Mouse (Mus musculus): ENCODE results near the gene Ifitm10. TPM values are rescaled to one million over a fixed set of nuclear protein-coding genes. Genes with fewer than 3 reads are reported as not detected.
A peak's percentile ranks its signal among the peaks of the same experiment; 100 is the strongest.
"Not testable (repeated sequence)": the region's sequence is repeated elsewhere in the genome, so short reads cannot be mapped to it uniquely, and the experiment has no call there.

Gene Ifitm10
- total RNA-seq, 2 experiments from 2014 or later, result 3.3 to 4.8 TPM

DNA sequence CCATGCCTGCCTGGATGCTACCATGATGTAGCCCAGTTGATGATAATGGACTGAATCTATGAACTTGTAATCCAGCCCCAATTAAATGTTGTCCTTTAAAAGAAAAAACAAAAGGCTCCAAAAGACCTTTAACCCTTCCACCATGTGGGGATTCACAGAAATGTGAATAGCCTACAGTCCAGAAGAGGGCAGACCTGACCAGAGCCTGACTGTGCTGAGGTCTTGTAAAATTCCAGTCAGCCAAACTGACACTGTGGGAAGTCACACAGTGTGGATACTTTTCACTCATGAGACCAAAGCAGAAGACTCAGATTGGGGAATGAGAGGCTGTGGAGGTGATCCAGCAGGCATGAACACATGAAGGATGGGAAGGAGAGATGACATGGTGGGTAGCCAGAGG is 12.8 kb downstream of the Ifitm10 start:
- no peak for DNase-seq

DNA sequence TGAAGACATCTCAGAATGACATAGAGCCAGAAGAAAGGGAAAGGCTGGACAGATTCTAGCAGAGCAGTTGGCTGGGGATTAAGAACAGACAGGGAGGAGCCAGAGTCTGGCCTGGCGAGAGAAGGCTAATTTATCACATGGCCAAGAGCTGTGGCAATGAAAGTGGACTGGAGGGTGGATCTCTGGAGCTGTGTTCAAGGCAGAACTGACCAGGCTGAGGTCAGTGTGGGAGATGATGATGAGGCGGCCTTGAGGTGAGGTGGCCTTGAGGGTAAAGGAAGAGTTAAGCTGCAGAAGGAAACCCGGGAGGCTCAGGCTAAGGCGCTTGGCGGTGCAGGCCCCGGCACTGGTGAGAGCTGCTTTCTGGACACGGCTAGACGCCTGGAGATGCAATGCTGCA is 14.4 kb downstream of the Ifitm10 start:
- DNase-seq, result no peak

DNA sequence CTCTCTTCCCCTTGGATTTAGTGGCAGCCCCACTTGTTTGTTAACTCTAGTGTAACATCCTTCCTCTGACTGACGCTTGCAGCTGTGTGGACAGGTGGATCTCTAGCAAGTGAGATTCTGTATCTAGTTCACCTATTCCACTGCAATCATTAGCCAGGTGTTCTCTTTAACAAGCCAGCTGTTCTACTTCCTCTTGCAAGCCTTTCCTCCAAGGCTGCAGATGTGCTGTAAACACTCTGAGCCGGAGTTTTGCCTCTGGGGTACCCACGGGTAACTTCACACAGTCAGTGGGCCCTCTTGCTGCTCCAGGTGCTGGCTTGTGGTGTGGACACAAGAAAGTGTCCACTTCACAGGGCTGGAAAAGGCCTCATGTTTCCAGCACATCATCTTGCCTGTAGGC is 16.0 kb downstream of the Ifitm10 start:
- DNase-seq, result no peak

DNA sequence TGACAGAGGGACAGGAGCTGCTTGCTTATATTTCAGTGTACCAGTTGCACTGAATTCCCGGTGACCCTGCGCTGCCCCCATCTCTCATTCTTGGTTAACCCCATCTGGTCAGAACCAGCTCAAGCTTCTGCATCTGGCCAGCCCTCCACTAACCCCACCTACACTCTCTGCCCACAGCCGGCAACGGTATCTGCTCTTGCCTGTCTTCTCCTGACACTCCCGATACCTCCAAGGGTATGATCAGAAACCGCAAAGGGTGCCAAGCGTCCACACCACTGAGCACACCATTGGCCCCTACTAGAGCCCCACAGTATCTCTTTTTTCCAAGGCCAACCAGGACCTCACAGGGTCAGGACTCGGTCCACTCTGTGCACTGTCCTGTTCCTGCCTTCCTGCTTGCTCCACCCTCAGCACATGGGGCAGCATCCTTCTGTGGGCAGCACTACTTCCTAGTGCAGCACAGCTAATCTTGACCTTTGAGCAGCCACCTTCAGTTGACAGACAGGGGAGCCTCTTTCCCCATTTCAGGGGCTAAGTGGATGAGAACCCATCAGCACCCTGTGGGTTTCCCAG is 18.8 kb downstream of the Ifitm10 start:
- DNase-seq, result no peak

DNA sequence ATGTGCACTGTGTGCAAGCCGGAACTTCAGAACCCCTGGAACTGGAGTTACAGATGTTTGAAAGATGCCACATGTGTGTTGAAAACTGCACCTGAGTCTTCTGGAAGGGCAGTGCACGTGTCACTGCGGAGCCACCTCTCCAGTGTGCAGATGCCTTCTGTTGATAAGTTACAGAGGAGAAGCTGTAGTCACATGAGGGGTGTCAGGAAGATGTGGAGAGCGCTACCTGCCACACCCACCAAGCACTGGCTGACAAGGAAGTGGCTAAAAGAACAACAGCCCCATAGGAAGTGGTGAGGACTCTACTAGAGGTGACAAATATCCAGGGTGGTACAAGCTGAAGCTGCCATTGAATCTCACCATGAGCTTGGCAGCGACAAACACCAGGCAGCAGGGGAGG is 19.7 kb downstream of the Ifitm10 start:
- DNase-seq, result no peak

DNA sequence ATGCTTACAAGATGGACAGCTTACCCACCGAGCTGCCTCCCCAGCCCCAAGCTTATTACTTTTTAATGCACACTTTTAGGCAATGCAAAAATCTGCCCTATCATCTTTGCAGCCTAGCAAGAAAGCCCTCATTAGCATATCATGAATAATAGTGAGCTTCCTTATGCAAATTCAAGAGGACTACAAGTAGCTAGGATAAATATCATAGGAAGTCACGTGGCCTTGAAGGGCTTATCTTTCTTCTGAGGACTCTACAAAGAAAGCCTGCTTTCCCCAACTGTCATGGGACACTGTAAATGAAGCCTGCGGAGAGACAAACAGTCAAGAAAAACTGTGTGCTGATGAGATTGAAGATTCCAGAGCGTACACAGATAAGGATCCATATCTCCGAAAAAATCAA is 22.0 kb downstream of the Ifitm10 start:
- no peak for DNase-seq

DNA sequence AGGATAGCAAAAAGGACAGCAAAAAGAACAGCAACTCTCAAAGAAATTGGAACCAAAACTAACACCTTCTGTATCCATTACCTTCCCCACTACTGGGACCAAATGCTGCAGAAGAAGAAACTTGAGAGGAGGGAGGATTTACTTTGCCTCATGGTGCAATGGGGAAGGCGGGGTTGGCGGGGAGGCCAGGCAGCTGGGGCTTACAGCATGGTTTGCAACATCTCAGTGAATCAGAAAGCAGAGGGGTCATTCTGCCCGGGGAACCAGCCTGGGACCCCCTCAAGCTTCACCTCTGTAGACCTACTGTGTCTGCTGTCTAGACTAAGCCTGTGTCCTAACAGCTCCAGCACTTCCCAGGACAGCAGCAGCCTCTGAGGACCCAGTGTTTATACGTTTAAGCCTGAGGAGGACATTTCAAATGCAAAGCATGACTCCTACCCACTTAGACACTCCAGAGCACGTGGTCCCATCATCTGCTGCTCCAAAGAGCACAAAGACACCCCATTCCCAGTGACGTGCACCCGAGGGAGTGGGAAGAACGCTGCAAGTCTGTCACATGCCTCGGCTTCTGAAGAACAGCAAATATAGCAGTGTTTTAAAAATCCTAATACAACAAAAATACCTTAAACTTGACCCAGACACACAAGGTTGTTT is 24.1 kb downstream of the Ifitm10 start:
- peak; percentile 46 for DNase-seq

DNA sequence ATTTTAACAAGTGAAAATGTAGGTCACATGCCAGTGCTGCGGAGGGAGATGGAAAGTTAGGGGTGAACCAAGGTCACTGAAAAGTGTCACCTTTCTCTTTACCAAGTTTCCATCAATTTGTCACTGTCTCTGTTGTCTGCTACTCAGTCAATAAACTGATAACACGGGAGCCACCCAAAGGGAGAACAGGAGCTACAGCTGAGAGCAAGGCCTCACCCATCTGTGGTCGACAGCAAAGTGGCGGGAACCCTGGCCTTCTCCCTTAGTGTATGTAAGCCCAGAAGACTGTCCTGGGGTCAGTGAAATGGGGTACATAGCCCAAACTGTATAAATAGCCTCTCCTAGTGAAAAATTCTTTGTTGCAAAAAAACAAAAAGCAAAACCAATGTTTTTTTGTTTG is 26.0 kb downstream of the Ifitm10 start:
- no peak for DNase-seq

DNA sequence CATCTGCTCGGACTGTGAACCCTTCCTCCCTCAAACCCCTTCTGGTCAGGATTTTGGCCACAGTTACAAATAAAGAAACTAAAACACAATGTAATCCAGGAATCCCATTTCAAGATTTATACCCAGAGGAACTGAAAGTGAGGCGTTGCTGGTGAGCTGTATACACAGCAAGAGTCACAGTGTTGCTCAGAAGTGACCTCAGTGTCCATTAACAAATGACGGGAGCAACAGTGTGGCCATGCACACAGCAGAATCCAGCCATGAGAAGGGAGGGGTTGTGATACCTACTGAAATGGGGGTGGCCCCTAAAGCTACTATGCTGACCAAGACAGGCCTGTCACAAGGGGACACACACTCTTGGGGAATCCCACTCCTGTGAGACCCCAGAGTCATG is 31.3 kb downstream of the Ifitm10 start:
- DNase-seq, result no peak

DNA sequence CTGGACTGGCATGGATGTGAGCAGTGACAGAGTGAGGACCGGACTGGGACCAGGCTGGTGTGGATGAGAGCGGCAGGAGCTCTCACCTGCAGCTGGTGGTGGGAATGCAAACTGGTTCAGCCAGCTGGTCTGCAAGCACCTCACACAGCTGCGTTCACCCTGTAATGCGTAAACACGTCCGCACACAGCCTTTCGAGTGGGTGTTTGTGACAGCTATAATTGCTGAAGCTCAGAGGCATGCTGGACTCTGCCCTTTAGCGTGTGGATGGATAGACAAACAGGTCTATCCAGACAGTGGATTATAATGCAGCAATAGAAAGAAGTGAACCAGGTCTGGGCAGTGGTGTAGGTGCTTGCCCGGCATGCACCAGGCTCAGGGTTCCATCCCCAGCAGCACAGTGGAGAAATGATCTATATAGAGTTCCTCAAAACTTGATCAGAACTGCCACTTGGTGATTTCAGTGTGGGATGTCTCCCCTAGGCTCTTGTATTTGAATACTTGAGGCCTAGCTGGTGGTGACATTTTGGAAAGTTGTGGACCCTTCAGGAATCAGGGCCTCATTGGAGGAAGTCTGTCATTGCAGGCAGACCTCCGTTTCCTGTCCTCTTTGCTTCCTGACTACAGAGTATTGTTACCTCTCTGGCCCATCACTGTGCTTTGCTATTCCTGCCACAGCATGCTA is 31.8 kb downstream of the Ifitm10 start:
- DNase-seq, result no peak

DNA sequence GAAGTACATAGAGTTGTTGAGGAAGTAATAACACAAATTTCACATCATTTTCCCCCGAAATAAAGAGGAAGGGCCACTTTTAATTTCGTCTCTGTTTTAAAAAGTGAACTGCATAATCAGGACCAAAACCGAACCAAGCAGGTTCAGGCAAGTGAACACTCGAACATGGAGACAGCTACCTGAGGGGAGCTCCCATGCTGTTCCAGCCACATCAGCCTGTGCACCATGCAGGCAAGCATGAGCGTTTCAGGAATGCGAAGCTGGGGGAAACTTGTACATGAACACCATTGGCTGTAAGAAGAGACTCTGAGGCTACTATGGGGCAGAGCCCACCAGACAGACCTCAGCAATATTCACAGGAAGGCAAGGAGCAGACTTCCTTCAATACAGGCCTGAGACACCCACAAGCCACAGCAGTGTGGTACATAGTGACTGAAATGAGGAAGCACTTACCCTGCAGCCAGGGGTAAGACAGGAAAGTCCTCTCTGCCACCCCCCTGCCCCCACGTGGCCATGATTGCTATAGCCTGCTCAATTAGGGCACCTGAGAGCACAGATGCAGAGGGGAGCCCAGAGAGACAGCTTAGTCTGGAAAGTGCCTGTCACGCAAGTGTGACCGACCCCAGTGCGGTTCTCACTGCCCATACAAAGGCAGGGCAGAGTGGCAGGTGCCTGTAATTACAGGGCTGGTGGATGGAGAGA is 33.1 kb downstream of the Ifitm10 start:
- DNase-seq, result no peak

DNA sequence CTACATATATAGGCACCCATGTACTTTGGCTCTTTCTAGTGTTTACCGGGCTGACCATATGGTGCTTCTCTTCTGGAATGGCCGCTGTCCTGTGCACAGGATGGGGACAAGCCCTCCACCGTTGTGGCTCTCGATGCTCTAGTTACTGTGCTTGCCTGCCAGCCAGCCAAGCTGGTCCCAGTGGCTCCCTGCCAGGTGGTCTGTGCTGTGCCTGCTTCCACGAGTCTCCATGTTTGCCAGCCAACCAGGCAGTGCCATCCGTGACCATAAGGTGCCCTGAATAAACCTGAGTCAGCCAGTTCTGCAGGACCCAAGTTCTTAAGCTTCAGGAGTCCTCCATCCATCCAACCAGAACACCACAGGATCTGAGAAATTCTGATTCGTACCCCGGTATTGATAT is 38.4 kb downstream of the Ifitm10 start:
- DNase-seq, result peak; percentile 35

DNA sequence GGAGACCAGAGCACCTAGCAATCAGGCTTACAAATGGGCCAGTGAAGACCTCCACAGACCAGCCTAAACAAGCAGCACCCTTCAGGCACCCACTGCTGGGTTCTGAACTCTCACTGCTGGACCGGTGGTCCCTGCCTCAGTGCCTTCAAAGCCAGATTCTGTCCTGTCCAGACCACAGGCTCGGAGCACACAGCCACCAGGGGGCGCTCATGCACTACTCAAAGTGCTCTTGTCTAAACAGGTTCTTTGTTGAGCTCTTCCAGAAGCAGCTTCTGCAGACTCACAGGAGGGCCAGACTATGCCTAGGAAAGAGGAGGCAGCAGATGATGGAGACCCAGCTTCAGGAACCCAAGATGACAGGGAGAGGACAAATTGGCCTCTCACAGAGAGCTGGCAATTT is 39.3 kb downstream of the Ifitm10 start:
- DNase-seq, result peak; percentile 96

DNA sequence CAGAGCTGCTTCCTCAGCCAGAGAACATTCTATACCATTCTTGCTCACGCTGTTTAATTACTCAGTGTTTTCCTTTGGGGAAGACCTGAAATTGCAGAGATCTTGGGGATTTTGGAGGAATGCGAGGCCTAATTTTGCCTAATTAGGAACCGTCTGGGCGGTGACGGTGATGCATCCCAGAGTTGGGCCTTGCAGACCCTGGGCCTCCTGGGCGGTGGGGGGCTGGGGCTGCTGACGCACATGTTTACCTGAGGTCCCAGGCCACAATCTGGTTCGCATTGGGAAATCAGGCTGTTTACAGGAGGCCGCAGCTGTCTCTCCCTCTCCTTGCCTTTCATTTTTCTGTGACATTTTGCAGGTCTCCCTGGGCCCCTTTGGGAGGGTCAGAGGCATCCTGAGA is 40.8 kb downstream of the Ifitm10 start:
- not testable (repeated sequence) for DNase-seq

DNA sequence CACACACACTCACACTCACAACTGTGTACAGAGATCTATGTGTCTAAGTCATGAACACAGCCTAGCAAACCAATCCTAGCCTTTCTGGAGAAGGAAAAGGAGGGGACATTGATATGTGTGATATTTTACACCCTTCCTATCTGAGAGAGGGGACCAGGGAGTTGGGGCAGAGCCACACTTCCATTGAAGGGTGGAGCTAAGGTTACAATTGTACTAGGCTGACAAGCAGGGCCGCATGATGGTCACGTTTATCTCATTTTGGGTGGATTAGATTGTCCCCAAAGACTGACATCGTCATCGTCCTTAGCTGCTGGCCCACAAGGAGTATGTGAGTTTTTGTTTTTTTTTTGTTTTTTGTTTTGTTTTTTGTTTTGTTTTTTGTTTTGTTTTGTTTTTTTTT is 42.3 kb downstream of the Ifitm10 start:
- DNase-seq, result no peak

DNA sequence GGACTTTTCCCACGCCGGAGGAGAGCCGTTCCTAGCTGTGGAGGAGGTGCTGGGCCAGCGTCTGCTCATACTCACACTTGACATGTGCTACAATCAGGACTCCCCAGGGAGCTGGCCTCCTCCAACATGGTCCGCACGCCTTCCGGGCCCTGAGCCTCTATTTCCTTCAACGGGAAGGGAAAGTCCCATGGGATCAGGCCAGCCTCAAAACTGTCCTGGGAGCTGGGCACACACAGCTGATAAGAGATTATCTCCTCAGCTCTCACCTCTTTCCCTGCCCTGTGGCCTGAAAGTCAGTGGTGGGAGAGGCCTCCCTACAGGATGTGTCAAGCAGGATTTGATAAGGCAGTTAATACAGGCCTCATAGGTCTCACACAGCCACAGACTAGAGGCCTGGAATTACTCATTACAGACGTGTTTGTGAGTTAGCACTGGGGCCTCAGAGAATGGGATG is 43.3 kb downstream of the Ifitm10 start:
- peak; percentile 35 for DNase-seq

DNA sequence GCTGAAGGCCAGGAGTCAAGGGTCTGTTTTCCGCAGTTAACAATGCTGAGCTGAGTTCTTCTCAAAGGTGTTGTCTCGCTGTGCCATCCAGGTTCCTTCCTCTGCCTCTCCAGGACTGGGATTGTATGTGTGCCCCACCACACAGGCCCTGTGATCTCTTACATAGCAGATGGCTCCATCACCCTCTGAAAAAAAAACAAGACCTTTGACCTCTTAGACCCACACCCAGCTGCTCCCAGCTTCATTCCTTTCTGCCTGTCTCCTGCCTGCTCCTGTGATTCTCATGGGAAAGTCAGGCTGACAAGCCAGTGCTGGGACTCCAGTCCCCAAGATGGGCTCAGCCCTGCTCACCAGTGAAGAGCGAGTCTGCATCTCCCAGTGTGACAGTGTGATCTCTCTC is 45.0 kb downstream of the Ifitm10 start:
- DNase-seq, result no peak

DNA sequence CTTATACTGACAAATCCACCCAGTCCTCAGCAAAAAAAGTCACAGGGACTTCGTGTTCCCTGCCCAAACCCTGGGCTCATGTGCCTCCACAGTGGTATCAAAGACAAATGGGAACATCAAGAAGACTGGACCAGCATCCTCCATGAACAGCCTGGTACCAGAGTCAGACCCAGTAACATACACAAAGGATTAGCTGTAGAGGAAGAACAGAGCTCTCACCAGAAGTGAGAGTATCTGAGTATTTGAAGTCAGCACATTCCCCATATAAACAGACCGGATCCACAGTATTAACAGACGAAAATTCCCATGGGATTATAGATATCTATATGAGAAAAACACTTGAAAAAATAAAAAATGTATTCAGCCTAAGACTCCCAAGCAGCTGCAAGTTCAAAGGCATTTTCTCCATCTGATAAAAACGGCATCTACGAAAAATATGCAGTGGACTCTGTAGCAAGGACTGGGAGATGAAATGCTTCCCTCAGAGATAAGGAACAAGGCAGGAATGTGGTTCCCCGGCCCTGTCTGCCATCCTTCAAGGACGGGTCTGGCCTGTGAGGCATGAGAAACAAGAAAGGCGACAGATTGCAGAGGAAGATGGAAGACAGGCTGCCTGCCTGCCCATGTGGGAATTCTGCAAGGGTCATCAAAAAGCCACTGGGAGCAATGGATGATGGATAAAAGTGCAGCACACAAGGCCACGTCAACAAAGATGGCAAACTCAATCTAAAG is 46.7 kb downstream of the Ifitm10 start:
- no peak for DNase-seq

DNA sequence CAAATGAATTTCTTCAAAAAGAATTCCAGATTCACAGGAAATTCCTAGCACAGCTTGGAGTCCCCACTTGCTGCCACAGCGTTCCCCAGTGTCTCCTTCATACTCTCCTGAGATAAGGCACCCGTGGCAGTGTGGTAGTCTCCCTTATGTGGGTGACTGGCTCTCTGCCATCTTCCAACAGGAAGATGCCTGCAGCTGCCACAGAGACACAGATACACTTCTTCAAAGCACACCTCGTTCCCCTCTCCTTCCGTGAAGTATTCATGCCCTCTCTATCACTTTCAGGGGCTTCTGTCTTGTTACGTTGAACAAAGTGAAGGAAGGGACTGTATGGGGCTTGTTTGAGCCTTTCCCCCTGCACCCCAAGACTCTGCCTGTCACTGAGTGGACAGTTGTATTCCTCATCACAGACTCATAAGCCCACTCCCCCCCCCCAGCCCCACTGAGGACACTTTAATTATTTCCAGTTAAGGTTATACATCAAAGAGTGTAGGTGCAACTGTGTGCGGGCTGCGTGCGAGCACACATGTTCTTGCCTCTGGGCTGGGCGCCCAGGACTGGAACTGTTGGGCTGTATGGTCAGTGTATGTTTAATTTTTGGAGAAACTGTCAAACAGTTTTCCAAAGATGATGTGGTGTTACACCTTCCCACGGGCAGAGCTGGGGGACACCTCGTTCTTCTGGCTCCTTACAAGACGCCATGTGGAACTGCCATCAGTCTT is 50.0 kb downstream of the Ifitm10 start:
- DNase-seq, result no peak

DNA sequence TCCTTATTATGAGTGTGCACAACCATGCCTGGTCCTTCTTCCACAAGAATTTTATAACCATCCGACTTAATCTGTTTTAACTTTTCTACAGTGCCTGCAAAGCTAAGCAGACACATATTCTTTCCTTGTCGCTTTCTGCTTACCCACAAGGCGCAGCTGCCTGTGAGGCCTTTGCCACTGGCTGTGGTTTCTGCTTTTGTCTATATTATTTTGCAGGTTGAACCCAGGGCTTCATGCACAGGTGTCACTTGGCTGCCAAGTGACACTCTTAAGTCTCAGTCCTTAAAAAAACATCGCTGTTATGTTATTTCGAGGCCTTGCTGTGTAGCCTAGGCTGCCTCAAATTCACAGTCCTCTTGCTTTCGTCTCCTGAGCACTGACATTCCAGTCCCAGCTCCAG is 50.9 kb downstream of the Ifitm10 start:
- DNase-seq, result no peak

DNA sequence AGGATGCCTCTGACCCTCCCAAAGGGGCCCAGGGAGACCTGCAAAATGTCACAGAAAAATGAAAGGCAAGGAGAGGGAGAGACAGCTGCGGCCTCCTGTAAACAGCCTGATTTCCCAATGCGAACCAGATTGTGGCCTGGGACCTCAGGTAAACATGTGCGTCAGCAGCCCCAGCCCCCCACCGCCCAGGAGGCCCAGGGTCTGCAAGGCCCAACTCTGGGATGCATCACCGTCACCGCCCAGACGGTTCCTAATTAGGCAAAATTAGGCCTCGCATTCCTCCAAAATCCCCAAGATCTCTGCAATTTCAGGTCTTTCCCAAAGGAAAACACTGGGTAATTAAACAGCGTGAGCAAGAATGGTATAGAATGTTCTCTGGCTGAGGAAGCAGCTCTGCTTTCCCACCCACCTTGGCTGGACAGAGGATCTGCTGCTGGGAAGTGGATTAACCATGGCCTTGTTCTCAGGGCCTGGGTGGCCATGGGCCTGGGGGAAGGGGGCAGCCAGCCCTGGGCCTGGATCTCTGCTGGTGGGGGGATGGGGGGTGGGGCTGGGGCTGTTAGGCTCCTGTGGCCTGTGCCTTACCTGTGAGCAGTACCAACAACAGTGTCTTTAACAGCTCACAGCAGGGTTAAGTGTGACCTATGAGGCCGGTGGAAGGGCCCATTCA is 51.8 kb downstream of the Ifitm10 start:
- DNase-seq, result not testable (repeated sequence)
